Mouse (Mus musculus) hindbrain, embryonic 12.5 days (tissue): Measurements from ENCODE around the gene Milr1. TPM values are rescaled to one million over a fixed set of nuclear protein-coding genes. Genes with fewer than 3 reads are reported as not detected.

Experiments used
- ATAC-seq: fragments of 200-750 bp; cut with Nextera tagmentation; 2 replicates; pipeline ENCODE4 v1.8.0; 2017; ENCODE audit warnings: moderate TSS enrichment; ENCODE audit not compliant: low FRiP score
- H3K27ac ChIP-seq: fragments of 300-500 bp; sonication (generic); 2 replicates; pipeline ENCODE4 v1.5.1; 2016; ENCODE audit warnings: mild to moderate bottlenecking
- H3K27me3 ChIP-seq: fragments of 300-500 bp; sonication (generic); 2 replicates; pipeline ENCODE4 v1.6.1; 2016; ENCODE audit warnings: mild to moderate bottlenecking
- H3K36me3 ChIP-seq: fragments of 300-500 bp; sonication (generic); 2 replicates; pipeline ENCODE4 v1.6.1; 2016; ENCODE audit warnings: mild to moderate bottlenecking
- H3K4me1 ChIP-seq: fragments of 300-500 bp; sonication (generic); 2 replicates; pipeline ENCODE4 v1.6.1; 2016
- H3K4me2 ChIP-seq: fragments of 300-500 bp; sonication (generic); replicated peaks from 2 replicates; pipeline ENCODE4 v1.6.1; 2016; ENCODE audit warnings: mild to moderate bottlenecking
- H3K4me3 ChIP-seq: fragments of 300-500 bp; sonication (generic); 2 replicates; pipeline ENCODE4 v1.5.1; 2016; ENCODE audit warnings: mild to moderate bottlenecking
- H3K9ac ChIP-seq: fragments of 300-500 bp; sonication (generic); 2 replicates; pipeline ENCODE4 v1.6.1; 2016; ENCODE audit warnings: mild to moderate bottlenecking, moderate library complexity
- H3K9me3 ChIP-seq: fragments of 300-500 bp; sonication (generic); replicated peaks from 2 replicates; pipeline ENCODE4 v1.6.1; 2016; ENCODE audit warnings: mild to moderate bottlenecking
- WGBS: fragments of 180-500 bp; shearing (Covaris S2); methylation state at CpG from one replicate; pipeline ENCODE4 v1.1.7; 2016; 5-methylcytosine and 5-hydroxymethylcytosine counted together
- microRNA-seq: library from miRNA; unstranded; fragments of <30 nt; microRNA quantifications from one replicate; pipeline ENCODE4, GENCODE M21; 2017
- polyA plus RNA-seq: library from polyadenylated mRNA; unstranded; fragments of >200 nt; fragmentation: Nextera tagmentation; extraction: Ambion mirVana; gene quantifications from 2 replicates; pipeline ENCODE4 v1.2.1, GENCODE M21; 2016

The Milr1 gene
- polyA plus RNA-seq, 1 experiment from 2014 or later, result 1.0 TPM

- 0 out of 2 replicates have a peak, but pooled peaks cover 4% of the 10 kb centered on the region for H3K4me1 ChIP-seq
- H3K36me3 ChIP-seq, result peaks cover 81% of the 10 kb centered on the region
- no peaks in the 10 kb centered on the region for H3K27me3 ChIP-seq
- no peak overlapping the region for H3K4me3 ChIP-seq
- 69% methylated on average over 9 of the region's 9 CpGs for WGBS
- H3K27ac ChIP-seq, result 0 out of 2 replicates have a peak overlapping the region, but pooled peaks have one; percentile 17
- no peak overlapping the region for H3K4me2 ChIP-seq
- no peak overlapping the region for H3K9ac ChIP-seq
- ATAC-seq, result no peak
- no peaks in the 10 kb centered on the region for H3K9me3 ChIP-seq
These were observed 67.3 kb downstream of the Milr1 start for GRCm38 (mm10) chr11:106818341-106818740.

Small RNA genes within 50 kb of the gene (microRNA-seq; reads per million reads assigned to microRNA genes)
- gene Gm25994, result not detected
- gene Mir3064, result 12.2 reads per million, percentile 23 among the genes with 10 or more reads in this experiment

Other genes with a start within 250 kb of the Milr1 start
- gene Tex2, start 137.8 kb upstream of the Milr1 start, polyA plus RNA-seq, result 13.3 and 15.5 TPM in 2 replicates
- 21.5 and 22.3 TPM in 2 replicates for gene Pecam1, start 598 bp upstream of the Milr1 start, polyA plus RNA-seq
- gene Polg2, start 28.3 kb downstream of the Milr1 start, polyA plus RNA-seq, result 8.5 and 10.7 TPM in 2 replicates
- 467 and 505 TPM in 2 replicates for gene Ddx5, start 38.0 kb downstream of the Milr1 start, polyA plus RNA-seq
- 22.3 and 22.7 TPM in 2 replicates for gene Cep95, start 38.0 kb downstream of the Milr1 start, polyA plus RNA-seq
- gene Smurf2, start 169.5 kb downstream of the Milr1 start, polyA plus RNA-seq, result 16.6 and 18.3 TPM in 2 replicates
- gene Kpna2, start 248.3 kb downstream of the Milr1 start, polyA plus RNA-seq, result 340 and 349 TPM in 2 replicates